Mouse (Mus musculus): ENCODE measurements at regions not wholly inside any gene's neighbourhood (a gene's known extent, or its start where the extent isn't known, plus 50 kb on each side); places are given as distances from the start of the nearest gene placed in this dataset.
"Not testable (repeated sequence)": the region's sequence is repeated elsewhere in the genome, so short reads cannot be mapped to it uniquely, and the experiment has no call there.

DNA sequence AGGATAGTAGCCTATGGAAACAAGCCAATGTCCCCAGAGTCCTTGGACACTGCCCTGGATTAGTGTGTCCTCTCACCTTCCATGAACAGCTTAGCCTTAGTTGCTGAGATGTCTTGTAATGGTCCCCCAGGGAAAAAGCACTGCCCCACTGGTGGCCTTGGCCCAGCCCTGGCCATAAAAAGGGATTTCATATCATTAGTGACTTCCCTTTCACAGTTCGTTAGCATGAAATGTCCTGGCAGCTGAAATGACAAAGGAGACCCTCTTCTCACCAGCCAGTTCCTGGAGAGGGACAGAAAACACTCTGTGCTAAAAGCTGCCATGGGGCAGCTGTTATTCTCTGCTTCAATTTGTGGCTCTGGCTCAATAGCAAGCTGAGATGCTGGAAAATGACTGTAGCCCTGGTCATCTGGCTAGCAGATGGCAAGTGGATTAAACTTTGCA is 110.6 kb upstream of the Rmdn2 start:
- no peak for DNase-seq

DNA sequence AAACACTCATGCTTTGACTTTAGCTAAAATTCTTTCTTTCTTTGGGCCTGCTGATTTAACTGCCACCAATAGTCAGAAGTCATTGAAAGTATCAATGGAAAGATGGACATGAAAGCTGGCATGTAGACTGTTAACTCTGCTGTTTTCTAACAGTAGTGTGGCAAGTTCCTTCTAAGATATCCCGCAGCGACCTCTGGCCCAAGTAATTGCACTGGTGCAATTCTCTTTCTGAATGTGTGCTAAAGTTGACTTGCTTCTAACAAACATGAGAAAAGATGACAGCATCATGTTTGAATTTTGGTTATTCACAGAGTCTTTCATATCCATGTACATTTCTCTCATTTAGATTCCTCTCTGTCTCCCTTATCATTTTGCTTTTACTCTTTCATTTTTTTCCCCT is 109.7 kb upstream of the Rmdn2 start:
- no peak for DNase-seq

DNA sequence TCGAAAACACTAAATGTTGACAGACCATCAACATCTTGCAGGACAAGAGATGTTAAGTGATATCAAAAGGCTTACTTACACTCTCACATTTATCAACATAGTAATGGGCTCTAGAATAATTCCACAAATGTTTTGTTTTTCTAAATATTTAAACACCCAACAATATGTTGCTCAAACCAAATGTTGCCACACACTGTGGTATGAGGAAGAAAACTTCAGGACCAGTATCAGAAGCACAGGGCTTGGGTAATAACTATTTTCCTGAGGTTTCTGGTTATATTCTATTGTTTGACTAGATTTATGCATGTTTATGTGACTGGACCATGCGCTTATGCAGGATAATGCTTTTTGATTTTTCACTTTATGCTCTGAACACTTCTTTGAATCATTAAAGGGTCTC is 108.6 kb upstream of the Rmdn2 start:
- no peak for DNase-seq

DNA sequence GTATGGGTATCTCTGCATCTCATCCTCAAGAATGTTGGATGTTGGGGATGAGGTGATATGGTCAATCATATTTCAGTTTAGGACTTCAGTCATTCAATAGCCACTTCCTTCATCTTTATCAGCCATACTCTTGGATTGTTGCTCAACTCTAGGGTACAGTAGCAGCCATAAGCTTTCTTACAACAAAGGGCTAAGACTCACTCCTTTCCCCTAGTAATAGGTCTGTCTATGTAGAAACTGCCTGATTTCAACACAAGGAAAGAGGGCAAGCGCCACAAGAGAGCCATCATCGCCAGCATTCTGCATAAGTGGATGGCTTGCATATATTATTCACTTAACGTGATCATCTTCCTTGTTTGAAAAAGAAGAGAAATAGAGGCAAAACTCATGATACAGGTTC is 107.5 kb upstream of the Rmdn2 start:
- no peak for DNase-seq

DNA sequence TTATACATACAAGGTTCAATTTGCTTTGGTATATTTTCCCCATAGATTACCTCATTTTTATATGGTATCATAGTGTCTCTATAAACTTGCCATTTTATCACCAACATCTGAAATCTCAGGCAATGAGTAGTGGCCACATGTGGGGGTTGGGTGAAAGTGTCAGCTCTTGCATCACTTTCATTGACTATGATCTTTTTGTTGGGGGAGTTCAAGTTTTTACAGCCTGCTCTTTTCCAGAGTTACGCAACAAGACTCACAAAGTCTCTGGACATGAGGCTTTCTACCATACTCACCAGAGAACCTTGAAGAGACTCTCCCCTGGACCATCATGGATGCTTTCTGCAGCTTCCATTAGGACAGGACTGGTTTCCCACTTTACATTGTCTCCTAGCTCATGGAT is 106.1 kb upstream of the Rmdn2 start:
- DNase-seq = no peak

DNA sequence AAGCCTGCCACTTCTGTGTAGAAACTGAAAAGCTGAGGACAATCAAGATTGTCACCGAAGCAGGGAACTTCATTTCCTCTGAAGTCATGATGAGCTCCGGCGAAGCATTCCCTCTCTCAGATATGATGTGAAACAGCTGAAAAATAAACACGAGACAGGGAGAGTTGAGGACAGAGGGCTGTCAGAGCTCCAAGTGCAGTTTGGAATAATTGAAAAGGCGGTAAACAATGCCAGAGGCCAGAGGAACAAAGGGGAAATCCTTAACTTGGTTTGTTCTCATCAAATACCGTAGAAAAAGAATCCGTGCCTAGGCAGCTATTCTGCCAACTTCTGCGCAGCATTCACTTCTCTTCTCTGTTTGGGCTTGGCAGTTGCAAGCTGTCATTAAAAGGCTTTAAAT is 102.4 kb upstream of the Rmdn2 start:
- DNase-seq = no peak

DNA sequence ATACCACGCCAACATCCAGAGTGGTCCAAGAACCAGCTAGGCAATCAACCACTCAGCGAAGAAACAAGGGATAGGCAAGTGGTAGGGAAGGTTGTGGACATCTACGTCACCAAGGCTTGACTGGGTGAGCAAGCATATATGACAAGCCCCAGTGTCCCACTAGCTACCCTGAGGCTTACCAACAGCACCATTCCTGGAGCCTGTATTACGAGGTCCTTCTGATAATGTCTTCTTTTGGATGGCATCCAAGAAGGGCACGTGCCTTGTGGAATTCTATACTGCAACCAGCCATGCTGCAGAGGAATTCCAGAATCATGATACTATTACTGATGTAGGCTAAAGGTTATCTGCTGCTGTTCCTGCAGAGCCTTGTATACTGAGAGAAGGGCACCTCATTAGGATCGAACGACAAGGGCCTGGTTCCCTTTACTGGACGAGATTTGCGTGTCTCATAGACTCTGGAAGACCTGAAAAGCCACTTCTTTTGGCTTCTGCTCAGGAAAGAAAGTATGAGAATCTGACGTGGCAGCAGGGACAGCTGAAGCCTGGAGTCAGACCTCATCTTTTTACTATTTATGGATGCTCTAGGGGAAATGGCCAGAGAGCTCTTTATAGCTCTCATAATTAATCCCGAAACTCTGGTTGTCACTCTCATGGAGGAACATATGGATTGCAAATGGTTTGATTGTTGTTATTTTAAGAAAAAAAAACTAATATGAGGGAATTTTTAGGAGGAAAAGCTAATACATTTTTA is 101.5 kb upstream of the Rmdn2 start:
- DNase-seq = no peak

DNA sequence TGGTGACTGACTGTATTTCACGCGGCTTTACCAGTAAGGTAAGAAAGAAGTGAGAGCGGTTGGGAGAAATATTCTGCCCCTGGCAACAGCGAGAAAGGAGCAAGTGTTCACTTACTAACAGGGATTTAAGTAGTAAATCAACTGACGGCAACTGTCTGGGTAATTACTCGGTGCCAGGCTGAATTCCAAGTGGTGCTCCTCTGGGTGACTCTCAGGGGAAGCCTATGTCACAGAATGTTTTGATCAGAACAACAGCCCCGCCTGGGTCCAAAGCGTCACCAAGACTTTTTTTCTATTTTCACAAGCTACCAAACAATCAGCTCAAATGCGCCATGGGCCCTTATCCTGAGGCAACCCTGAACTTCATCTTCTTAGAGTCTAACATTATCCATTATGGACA is 100.4 kb upstream of the Rmdn2 start:
- DNase-seq = no peak

DNA sequence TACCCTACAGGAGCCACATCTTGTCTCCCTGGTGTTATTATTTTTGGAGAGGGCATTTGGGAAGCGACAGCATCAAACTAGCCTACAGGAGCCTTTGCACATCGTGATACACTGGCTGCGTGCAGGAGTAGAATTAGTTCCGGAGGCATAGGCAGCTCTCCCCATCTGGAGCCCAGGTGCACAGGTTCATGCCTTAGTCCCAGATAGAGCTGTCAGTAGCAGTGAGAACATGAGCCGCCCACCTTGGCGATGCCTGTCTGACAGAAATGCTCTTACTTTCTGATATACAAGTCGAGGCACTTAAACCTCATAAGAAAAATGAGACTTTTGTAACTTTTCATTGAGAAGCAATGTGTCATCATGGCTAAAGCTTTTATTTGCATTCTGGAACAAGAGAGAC is 97.6 kb upstream of the Rmdn2 start:
- no peak for DNase-seq

DNA sequence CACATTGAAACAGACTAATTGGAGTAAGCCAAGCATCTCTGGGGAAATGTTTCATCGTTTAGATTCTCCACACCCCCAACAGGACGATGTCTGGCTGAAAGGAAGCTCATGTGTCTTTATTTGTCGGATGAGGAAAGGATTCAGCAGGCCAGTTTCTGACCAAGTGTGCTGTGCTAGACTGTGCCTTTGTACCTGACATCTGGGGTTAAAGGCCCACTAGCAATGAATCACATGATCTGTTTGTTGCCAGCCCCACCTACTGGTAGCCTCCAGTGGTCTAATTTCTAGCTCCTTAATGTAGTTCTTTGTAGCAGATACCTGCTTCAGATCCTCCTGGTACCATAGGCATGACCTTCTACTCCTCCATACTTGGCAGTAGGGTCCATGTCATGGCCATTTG is 93.5 kb upstream of the Rmdn2 start:
- no peak for DNase-seq

DNA sequence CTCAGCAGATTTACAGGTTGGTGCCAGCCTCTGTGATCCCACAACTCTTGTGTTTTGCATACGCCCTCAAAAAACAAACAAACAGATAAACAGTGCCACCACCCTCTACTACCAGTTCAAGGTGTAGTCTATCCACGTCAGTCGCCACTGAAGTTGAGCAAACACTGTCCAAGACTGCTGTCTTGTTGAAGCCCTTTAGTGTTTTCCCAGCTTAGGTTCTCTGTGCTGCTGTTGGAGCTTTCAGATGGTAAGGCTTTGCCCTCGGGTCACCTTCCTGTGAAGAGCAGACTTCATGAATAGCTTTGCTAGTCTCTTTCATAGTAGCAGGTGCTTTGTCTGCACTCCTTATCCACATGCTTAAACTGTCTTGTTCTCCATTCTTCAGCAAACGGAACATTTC is 93.0 kb upstream of the Rmdn2 start:
- DNase-seq = no peak

DNA sequence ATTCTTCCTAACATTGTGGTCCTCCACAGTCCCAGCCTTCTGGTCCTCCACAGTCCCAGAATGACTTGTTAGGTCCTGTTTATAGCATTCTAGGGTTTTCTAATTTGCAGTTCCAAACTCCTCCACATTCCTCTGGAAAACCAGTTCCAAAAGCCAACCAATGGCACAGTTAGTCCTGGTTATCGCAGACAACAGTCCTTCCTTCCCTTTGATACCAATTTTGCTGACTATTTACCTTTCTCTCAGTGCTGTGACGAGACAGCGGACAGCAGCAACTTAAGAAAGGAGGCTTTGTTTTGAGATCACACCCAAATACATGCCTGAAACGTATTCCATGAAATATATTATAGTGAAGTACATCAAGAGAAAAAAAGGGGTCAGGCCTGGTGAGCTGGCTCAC is 92.3 kb upstream of the Rmdn2 start:
- DNase-seq = no peak

DNA sequence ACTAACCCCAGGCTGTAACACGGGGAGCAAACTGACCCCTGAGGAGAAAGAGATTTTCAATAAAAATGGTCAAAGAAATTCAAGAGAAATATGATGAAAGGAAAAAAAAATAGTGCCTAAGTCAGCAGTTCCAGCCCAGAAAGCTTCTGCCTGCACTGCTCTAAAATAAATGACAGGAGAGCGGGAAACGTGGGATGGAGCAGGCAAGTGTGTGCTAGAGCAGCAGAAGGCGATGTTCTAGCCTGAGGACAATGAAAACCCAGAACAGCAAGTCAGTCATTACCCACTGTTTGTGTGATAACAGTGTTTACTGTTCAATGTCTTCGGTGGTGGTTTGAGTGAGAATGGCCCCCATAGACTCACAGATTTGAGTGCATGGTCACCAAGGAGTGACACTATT is 91.4 kb upstream of the Rmdn2 start:
- DNase-seq = no peak

DNA sequence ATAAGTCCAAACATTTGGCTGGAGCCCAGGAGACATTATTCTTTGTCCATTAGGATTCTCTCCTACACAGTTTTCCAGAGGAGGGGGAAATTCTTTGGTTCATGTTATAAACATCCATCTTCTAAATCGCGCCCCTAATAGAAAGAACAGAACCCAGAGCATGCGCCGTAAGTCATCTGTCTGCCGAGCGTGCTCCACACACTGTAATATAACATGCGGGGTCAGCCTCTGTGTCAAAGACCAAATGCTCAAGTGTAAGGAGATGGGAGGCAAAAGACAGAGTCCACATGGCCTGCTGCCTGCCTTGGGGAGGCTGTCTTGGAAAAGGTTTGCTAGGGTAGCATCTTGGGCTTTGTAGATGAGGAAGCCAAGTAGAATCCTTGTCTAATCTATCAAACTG is 90.0 kb upstream of the Rmdn2 start:
- no peak for DNase-seq

DNA sequence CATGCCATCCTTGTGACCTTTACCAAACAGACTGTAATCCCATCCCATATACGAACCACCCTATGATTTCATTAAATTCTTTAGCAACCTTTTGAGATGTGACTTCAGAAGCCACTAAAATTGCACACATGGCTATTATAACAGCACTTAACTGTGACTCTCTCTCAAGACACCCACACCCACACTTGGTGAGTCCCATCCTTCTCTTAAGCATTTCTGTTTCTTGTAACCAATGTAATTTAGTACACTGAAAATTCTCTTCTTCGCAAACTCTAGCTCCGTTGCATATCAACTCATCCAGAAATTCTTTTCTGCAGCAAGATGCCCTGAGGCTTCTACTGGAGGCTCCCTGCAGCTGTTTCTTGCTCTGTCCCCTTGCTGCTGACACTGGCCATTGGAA is 88.4 kb upstream of the Rmdn2 start:
- no peak for DNase-seq

DNA sequence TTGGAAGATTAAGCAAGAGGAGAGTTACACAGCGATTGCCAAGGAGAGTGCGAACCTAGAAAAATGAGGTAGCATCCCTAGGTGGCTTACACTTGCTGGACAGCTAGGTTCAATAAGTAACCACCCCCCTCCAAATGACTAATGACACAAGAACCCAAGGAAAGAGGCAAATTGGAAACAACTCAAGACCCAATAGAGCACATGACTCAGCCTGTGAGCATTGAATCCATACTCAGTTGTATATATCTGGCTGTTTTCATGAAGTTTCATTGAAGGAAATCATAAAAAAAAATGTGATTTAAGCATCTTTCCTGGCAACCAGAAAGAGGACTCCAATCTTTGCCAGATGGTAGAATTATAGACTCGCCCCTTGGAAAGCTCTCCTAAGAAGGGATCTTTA is 84.3 kb upstream of the Rmdn2 start:
- DNase-seq = no peak

DNA sequence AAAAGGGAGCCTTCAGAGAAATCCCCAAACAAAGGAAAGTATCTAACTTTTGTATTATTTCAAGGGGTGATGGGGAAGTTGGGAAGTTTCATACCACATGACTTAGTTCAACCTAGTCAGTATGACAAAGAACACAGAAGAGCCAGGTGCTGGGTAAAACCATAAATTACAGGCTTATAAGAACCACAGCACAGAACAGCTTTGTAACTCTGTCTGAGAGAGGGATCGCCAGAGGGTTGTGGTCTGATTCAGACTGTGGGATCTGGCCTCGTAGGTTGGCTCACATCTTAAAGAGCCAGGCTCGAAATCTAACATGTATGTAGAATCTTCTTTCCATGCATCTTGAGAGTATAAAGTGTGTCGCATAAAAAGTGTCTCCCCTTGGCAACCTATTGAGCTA is 75.1 kb upstream of the Rmdn2 start:
- no peak for DNase-seq

DNA sequence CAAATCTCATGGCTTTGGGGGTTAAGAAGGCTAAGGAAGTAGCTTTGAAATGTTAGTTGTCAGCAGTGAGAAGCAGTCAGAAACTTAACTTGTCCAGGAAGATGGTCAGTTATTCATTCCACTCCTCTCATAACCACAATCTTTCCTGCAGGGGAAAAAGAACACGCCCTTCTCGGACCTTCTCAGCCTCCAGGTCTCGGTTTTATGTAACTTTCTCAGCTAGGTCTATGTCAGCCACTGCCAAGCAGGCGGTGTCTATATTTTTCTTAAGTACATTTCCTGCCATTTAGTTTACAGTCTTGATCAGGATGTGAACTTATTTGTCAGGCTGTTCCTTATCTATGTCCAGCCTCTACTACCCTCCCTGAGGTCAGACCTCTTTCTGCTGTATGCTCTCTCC is 72.9 kb upstream of the Rmdn2 start:
- DNase-seq = no peak

DNA sequence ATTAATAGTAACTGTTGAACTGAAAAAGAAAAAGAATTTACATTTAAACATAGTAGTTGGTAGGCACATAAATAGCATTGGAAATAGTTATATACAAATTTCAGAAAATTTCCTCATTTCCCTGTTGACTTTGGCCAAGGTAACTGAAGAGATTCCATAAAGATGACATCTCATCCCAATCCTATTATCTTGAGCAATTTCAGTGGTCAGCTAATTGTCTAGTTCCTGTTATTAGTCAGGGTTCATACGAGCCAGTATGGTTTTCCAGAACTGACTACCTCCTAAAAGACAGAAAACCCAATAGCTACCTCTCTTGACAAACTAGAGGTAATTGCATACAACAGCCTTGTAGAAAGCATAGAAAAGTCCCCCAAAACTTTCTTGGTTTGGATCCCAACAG is 71.6 kb upstream of the Rmdn2 start:
- DNase-seq = no peak

DNA sequence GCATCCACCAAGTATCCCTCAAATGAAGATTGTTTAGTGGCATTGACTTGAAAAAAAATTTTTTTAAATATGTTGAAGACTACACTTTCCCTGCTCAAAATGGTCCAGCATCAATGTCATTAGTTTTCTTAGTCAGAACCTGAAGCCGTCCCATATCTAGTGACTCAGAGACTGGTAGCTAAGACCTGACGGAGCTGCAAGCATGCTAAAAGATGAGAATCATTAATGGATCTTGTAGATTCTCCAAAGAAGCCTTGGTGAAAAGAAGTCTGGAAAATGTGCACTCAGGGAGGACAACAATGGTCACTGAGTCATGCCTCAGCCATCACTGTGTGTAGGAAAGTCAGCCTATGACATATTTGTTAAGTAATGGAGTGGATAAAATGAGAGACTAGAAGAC is 71.2 kb upstream of the Rmdn2 start:
- no peak for DNase-seq

DNA sequence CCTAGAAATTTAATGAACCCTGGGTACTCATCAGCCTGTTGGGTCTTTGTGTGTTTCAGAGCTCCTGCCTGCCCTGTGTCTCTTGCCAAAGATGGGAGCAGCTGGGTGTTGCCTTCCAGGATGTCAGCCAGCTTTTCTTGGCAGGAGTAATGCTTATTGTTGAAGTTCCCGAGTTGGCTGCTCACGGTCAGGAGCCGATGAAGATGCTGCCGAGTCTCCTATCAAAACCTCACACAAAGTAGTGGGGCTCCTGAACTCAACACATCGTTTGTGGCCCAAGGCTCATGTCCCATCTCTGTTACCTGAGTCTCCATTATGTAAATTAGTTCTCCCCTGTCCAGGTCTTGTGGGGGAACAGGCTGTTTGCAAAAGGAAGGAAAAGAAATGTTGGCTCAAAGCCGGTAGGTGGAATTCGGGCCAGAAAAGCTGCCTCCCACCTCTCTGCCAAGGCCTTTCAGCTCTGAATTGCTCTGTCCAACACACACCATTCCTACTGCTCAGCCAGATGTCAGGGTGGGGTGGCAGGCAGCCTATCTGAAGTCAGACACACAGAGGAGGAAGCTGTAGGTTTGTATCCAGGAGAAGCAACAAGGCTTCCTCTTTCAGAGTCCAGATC is 67.6 kb upstream of the Rmdn2 start:
- DNase-seq = no peak

DNA sequence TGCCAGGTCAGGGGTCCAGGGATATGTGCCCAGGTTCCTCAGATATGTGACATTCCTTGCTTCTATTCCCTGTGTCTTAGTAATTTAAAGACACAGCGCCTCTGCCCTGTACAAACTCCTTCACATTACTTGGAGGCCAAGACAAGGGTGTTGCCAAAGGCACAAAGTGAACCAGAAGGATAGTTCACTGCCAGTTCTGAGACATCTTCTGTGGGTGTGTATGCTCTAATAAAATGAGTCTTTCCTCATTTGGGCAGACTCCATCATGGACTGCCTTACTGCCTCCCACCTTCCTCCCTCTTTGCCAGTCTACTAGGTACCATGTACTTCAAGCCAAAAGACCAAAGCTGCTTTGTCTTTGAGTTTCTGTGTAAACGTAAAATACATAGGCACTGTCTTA is 65.8 kb upstream of the Rmdn2 start:
- DNase-seq = no peak

DNA sequence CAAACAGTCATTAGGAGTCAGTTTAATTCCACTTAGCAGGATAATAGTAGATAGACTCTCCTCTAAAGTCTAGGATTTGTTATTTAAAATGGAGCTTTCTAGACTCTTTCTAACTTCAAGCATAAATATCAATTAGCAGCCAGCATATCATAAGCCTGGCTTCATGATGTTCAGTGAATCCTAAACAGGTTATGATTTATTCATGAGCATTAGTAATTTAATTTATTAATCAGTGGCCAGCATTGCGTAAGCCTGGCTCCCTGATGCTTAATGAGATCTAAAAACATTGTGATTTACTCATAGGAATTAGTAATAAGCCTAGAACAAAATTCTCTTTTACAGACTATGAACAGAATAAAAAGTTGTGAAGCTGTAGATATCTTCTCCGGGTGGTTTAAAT is 64.6 kb upstream of the Rmdn2 start:
- no peak for DNase-seq

DNA sequence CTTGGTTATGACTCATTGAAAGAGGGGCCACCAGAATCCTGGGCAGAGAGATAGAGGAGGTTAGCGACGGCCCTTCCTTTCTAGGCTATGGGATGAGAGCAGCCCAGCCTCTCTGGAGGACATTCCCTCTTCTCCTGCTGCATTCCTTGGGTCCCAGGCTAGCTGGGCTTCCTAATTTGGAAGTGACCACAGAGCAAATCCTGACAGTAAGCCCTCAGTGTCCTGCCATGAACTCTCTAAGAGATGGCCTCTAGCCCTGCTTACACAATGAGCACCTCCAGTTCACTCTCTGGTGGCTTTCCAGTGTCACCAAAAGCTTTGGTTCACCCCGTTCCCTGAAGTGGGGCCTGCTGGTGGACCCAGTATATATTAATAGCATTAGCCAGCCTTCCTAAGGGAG is 64.1 kb upstream of the Rmdn2 start:
- DNase-seq = no peak

DNA sequence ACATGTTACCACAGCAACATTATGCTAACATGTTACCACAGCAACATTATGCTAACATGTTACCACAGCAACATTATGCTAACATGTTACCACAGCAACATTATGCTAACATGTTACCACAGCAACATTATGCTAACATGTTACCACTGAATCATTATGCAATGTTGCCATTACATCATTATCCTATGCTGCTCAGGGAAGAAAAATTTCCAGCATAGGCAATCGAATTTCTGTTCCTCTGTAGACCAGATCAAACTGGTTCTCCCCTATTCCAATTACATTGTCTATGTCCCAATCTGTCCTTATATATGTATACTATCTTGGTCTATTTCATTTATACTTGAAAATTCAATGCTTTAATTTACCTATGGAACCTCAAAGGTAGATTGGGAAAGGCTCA is 61.3 kb upstream of the Rmdn2 start:
- not testable (repeated sequence) for DNase-seq
